Mouse (Mus musculus) macrophage (primary cell): ENCODE results near the gene Nrde2. TPM values are rescaled to one million over a fixed set of nuclear protein-coding genes. Genes with fewer than 3 reads are reported as not detected.

ENCODE experiments used
- H3K27ac ChIP-seq: fragments of 350-480 bp; formaldehyde crosslinking; 2 replicates; pipeline ENCODE4 v1.9.0; 2021
- H3K36me3 ChIP-seq: fragments of 350-480 bp; formaldehyde crosslinking; 2 replicates; pipeline ENCODE4 v1.9.0; 2021; ENCODE audit errors: inconsistent target
- H3K4me3 ChIP-seq: fragments of 350-480 bp; formaldehyde crosslinking; 2 replicates; pipeline ENCODE4 v1.9.0; 2021; ENCODE audit errors: inconsistent target
- H3K79me2 ChIP-seq: fragments of 350-480 bp; formaldehyde crosslinking; 2 replicates; pipeline ENCODE4 v1.9.0; 2021; ENCODE audit errors: inconsistent target
- WGBS: methylation state at CpG from one replicate; pipeline ENCODE4 v1.1.7; 2026; ENCODE audit warnings: inconsistent platforms; ENCODE audit not compliant: missing documents; 5-methylcytosine and 5-hydroxymethylcytosine counted together
- polyA plus RNA-seq: library from polyadenylated mRNA; stranded (reverse); fragments of 250-400 nt; gene quantifications from 3 replicates; pipeline ENCODE4 v1.2.4, GENCODE M21; 2018; ENCODE audit warnings: inconsistent platforms

Gene Nrde2
- polyA plus RNA-seq, 1 experiment from 2014 or later, result 19.9 TPM

DNA sequence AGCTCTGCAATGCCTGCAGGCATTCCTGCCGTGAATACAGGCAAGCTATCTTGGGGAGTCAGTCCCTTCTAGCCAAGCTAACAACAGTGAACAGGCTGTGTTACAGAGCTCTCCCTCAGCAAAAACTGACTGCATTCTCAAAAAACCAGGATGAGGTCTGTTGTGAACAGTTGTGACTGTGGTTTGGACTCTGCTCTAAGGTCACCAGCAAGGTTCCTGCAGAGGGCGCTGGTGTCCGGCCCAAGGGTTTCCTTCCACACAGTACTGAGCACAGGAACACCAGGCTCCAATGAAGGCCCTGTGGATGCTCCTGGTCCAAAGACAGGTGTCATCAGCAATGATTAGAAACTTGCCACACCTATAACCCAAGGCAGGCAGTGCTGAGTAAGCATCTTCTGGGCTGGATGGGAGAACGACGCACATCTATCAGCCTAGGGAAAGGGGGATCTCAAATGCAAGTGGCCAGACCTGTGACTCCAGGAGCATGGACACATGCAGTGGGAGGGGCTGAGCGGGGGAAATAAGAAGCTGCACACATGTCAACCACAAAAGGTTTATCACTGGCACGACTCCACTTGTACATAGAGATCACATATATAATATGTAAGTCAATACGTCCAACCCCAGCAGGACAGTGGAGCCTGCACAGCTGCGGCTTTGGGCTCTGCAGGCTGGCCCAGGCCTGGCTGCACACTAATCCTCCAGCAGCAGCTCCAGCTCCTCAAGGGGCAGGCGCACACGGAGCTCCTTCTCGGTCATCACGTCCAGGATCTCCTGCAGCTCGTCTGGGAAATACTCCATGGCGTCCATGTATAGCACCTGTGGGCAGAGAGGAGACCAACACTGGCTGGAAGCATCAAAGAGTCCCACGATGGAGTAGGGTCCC, 34.3 kb downstream of the Nrde2 start:
- H3K36me3 ChIP-seq, result peaks cover 77% of the 10 kb centered on the region
- 92% methylated on average over 16 of the region's 16 CpGs for WGBS

DNA sequence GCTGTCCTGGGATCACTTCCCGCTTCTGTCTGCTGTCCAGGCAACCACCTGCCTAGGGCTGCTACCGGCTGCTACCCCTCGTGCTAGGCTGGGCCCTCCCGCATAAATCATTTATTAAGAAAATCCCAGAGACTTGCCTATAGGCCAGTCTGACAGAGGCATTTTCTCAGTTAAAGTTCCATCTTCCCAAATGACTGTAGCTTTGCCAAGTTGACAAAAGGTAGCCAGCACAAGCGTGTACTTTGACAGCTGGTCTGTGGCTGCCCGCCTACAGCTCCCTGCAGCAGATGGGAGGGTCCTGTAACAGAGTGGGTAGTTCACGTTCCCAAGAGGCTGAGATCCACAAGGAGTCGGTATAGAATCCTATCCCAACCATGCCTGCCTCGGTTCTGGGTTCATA, 36.0 kb downstream of the Nrde2 start:
- Histone ChIP-seq H3K27ac (no peak overlapping the region), H3K4me3 (no peak overlapping the region), H3K36me3 (peaks cover 78% of the 10 kb centered on the region), H3K79me2 (no peaks in the 10 kb centered on the region)
- WGBS, result 95% methylated on average over 9 of the region's 9 CpGs

More for the DNA sequence above, 34.3 kb downstream of the Nrde2 start:
- H3K4me3 ChIP-seq, result no peak overlapping the region
- H3K27ac ChIP-seq, result no peak overlapping the region
- H3K79me2 ChIP-seq, result no peaks in the 10 kb centered on the region

- no peak overlapping the region for H3K4me3 ChIP-seq
- WGBS, result 90% methylated on average over 7 of the region's 7 CpGs
- no peaks in the 10 kb centered on the region for H3K79me2 ChIP-seq
- no peak overlapping the region for H3K27ac ChIP-seq
- H3K36me3 ChIP-seq, result peaks cover 80% of the 10 kb centered on the region
Measured at GRCm38 (mm10) chr12:100122921-100123381, 36.5 kb downstream of the Nrde2 start.

GRCm38 (mm10) chr12:100115982-100116381, 43.5 kb downstream of the Nrde2 start:
- H3K4me3 ChIP-seq, result no peak overlapping the region
- peaks cover 33% of the 10 kb centered on the region for H3K79me2 ChIP-seq
- WGBS, result 48% methylated on average over 5 of the region's 5 CpGs
- H3K27ac ChIP-seq, result peak overlapping the region; percentile 48
- H3K36me3 ChIP-seq, result peaks cover 78% of the 10 kb centered on the region

- Histone ChIP-seq H3K27ac (peak within 1 kb of the TSS; percentile 60), H3K79me2 (peaks cover 32% of the 10 kb centered on the region), H3K36me3 (peaks cover 26% of the 10 kb centered on the region), H3K4me3 (peak within 1 kb of the TSS; percentile 74)
- under 1% methylated on average over 58 of the region's 58 CpGs for WGBS
Measured at GRCm38 (mm10) chr12:100109986-100110696, 49.3 kb downstream of the Nrde2 start, which contains the start of gene Psmc1. Psmc1 (plus strand) TSS chr12:100110154.

GRCm38 (mm10) chr12:100107436-100107835, 52.0 kb downstream of the Nrde2 start:
- Histone ChIP-seq H3K79me2 (peaks cover 24% of the 10 kb centered on the region), H3K4me3 (no peak overlapping the region), H3K36me3 (0 out of 2 replicates have a peak, but pooled peaks cover 7% of the 10 kb centered on the region), H3K27ac (peak overlapping the region; percentile 17; the same call in 1 of the 2 replicates)
- WGBS, result 49% methylated on average over 3 of the region's 4 CpGs

DNA sequence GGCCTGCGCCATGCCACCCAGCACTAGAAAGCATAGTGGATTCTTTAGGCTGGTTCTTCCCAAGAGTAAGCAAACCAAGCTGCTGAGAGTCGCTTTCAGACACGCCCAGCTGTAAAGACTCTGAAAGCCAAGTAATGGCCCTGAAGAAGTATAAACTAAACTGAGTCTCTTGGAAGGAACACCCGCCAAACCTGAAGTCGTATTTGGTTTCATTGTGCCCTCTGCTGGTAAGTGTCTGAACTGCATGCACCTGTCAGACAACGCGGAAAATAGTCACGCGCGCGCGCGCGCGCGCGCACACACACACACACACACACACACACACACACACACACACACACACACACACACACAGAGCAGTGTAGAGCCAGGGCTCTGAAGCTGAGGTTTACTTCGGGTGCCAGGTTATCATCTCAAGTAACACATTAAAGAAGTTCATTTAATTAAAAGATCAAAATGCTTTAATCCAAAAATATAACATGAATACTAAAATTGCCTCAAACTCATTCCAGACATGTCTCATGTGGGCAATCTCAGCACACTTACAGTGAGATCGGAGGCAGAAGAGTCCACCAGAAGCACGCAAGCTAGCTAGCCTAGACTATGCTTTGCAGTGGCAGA, 53.1 kb downstream of the Nrde2 start:
- H3K36me3 ChIP-seq, result no peaks in the 10 kb centered on the region
- H3K79me2 ChIP-seq, result peaks cover 14% of the 10 kb centered on the region
- 25% methylated on average over 10 of the region's 20 CpGs for WGBS
- no peak overlapping the region for H3K4me3 ChIP-seq
- H3K27ac ChIP-seq, result 0 out of 2 replicates have a peak overlapping the region, but pooled peaks have one; percentile 17

- H3K79me2 ChIP-seq, result no peaks in the 10 kb centered on the region
- no peaks in the 10 kb centered on the region for H3K36me3 ChIP-seq
- no peak overlapping the region for H3K27ac ChIP-seq
- H3K4me3 ChIP-seq, result no peak overlapping the region
- 95% methylated on average over 5 of the region's 5 CpGs for WGBS
Measured at GRCm38 (mm10) chr12:100104530-100104929, 54.9 kb downstream of the Nrde2 start.

- Histone ChIP-seq H3K79me2 (no peaks in the 10 kb centered on the region), H3K4me3 (no peak overlapping the region), H3K27ac (no peak overlapping the region), H3K36me3 (no peaks in the 10 kb centered on the region)
- WGBS, result 90% methylated on average over 3 of the region's 3 CpGs
Measured at GRCm38 (mm10) chr12:100101651-100102050, 57.8 kb downstream of the Nrde2 start.

- Histone ChIP-seq H3K79me2 (no peaks in the 10 kb centered on the region), H3K36me3 (no peaks in the 10 kb centered on the region), H3K27ac (no peak overlapping the region), H3K4me3 (no peak overlapping the region)
- WGBS, result 84% methylated on average over 3 of the region's 3 CpGs
Measured at GRCm38 (mm10) chr12:100100707-100101030, 58.8 kb downstream of the Nrde2 start.

- WGBS, result 95% methylated on average over 3 of the region's 3 CpGs
- Histone ChIP-seq H3K4me3 (no peak overlapping the region), H3K36me3 (no peaks in the 10 kb centered on the region), H3K79me2 (no peaks in the 10 kb centered on the region), H3K27ac (no peak overlapping the region)
Measured at GRCm38 (mm10) chr12:100099971-100100706, 59.3 kb downstream of the Nrde2 start.

GRCm38 (mm10) chr12:100093046-100093445, 66.4 kb downstream of the Nrde2 start:
- Histone ChIP-seq H3K4me3 (no peak overlapping the region), H3K36me3 (no peaks in the 10 kb centered on the region), H3K79me2 (no peaks in the 10 kb centered on the region), H3K27ac (no peak overlapping the region)
- WGBS, result 93% methylated on average over 9 of the region's 11 CpGs

- H3K79me2 ChIP-seq, result no peaks in the 10 kb centered on the region
- H3K36me3 ChIP-seq, result no peaks in the 10 kb centered on the region
- no peak overlapping the region for H3K27ac ChIP-seq
- H3K4me3 ChIP-seq, result no peak overlapping the region
- WGBS, result 92% methylated on average over 4 of the region's 4 CpGs
Measured at GRCm38 (mm10) chr12:100090750-100091149, 68.7 kb downstream of the Nrde2 start.

- Histone ChIP-seq H3K36me3 (no peaks in the 10 kb centered on the region), H3K27ac (peak overlapping the region; percentile 75), H3K4me3 (no peak overlapping the region), H3K79me2 (no peaks in the 10 kb centered on the region)
- 34% methylated on average over 5 of the region's 5 CpGs for WGBS
Measured at GRCm38 (mm10) chr12:100089265-100089664, 70.2 kb downstream of the Nrde2 start.
